Mouse (Mus musculus): Measurements from ENCODE around the gene Pnma3.
"Not testable (repeated sequence)": the region's sequence is repeated elsewhere in the genome, so short reads cannot be mapped to it uniquely, and the experiment has no call there.

GRCm38 (mm10) chrX:73082267-73083055, 17.9 kb downstream of the Pnma3 start, which contains the start of gene Xlr4a:
- not testable (repeated sequence) for TF ChIP-seq POLR2A, CTCF (IDR thresholded peaks at IDR 0.05; ENCODE audit: extremely low read depth, insufficient read depth, low read length)

Measured in cortical plate, adult 2 months (tissue).